8 mouse cellular contexts compared by ENCODE assay signal in genomic region chr7:46544195-46544641, GRCm38 (mm10).
DNase-seq lines count a peak whose midpoint lies in the region; ATAC-seq lines count a peak whose summit lies in the region.

No protein-coding gene starts in this region.

- DNase-seq in testis, postnatal 10 days (ENCODE audit: low spot score): peak; percentile 49
- no peak for DNase-seq in testis, postnatal 14 days (ENCODE audit: low spot score)
- DNase-seq in frontal cortex, adult 2 months (ENCODE audit: extremely low spot score in 1 of 2, low spot score in 1 of 2): peak; percentile 20 to 54
- DNase-seq in left cerebral cortex, postnatal 10 days (ENCODE audit: extremely low spot score in 1 of 2, low spot score in 2 of 2): peak; percentile 42 to 79
- DNase-seq in skeletal muscle tissue, adult 2 months (ENCODE audit: low read depth, low spot score): peak; percentile 18
- no peak for DNase-seq in ovary, postnatal 36 days (ENCODE audit: low spot score)
- no peak for DNase-seq in kidney, adult 9 months

- no peak for ATAC-seq in erythroid progenitor cell, adult 5-6 weeks (replicated peaks; ENCODE audit: low FRiP score, poor library complexity, severe bottlenecking)

- intact Hi-C loops in left cerebral cortex, postnatal 10 days (cut with DNase I): no loop called here

Comparison
In these comparisons a context has a peak if more than half of its experiments do, and no peak if none do; other contexts are left out.
1. DNase-seq: peak in testis, postnatal 10 days (single experiment), frontal cortex, adult 2 months (2 of 2), left cerebral cortex, postnatal 10 days (2 of 2) and skeletal muscle tissue, adult 2 months (single experiment); none in testis, postnatal 14 days (single experiment), ovary, postnatal 36 days (single experiment) and kidney, adult 9 months (single experiment).